Mouse (Mus musculus): ENCODE measurements around the gene Zfp853.

Zfp853 gene

GRCm38 (mm10) chr5:143292879-143293278 lies 544 bp downstream of the Zfp853 start:
- DNase-seq (ENCODE audit: low read depth) = no peak

GRCm38 (mm10) chr5:143289299-143289698 lies 4.1 kb downstream of the Zfp853 start:
- no peak for DNase-seq (ENCODE audit: low read depth)

GRCm38 (mm10) chr5:143288378-143288911 lies 5.0 kb downstream of the Zfp853 start:
- DNase-seq (ENCODE audit: low read depth) = no peak

- DNase-seq (ENCODE audit: low read depth) = no peak
These were observed 5.6 kb downstream of the Zfp853 start for GRCm38 (mm10) chr5:143287774-143288328.

GRCm38 (mm10) chr5:143284762-143285161 lies 8.7 kb downstream of the Zfp853 start:
- no peak for DNase-seq (ENCODE audit: low read depth)

- DNase-seq (ENCODE audit: low read depth) = no peak
These were observed 14.2 kb downstream of the Zfp853 start for GRCm38 (mm10) chr5:143279247-143279646.

GRCm38 (mm10) chr5:143275761-143276160 lies 17.7 kb downstream of the Zfp853 start:
- DNase-seq (ENCODE audit: low read depth) = no peak

GRCm38 (mm10) chr5:143272540-143273330 lies 20.7 kb downstream of the Zfp853 start:
- no peak for DNase-seq (ENCODE audit: low read depth)

GRCm38 (mm10) chr5:143272108-143272507 lies 21.3 kb downstream of the Zfp853 start:
- no peak for DNase-seq (ENCODE audit: low read depth)

- DNase-seq (ENCODE audit: low read depth) = peak; percentile 94
These were observed 21.8 kb downstream of the Zfp853 start for GRCm38 (mm10) chr5:143271642-143272041.

- DNase-seq (ENCODE audit: low read depth) = peak; percentile 27
These were observed 23.3 kb downstream of the Zfp853 start for GRCm38 (mm10) chr5:143270151-143270519.

- no peak for DNase-seq (ENCODE audit: low read depth)
These were observed 23.9 kb downstream of the Zfp853 start, which contains the start of gene Zfp316 for GRCm38 (mm10) chr5:143269363-143270150. TSS of gene Zfp316 (minus strand) at chr5:143270022.

- no peak for DNase-seq (ENCODE audit: low read depth)
These were observed 24.4 kb downstream of the Zfp853 start for GRCm38 (mm10) chr5:143268985-143269362.

- peak; percentile 8 for DNase-seq (ENCODE audit: low read depth)
These were observed 26.6 kb downstream of the Zfp853 start for GRCm38 (mm10) chr5:143266794-143267193.

GRCm38 (mm10) chr5:143265409-143265808 lies 28.0 kb downstream of the Zfp853 start:
- no peak for DNase-seq (ENCODE audit: low read depth)

GRCm38 (mm10) chr5:143264689-143265088 lies 28.7 kb downstream of the Zfp853 start:
- DNase-seq (ENCODE audit: low read depth) = no peak

GRCm38 (mm10) chr5:143261636-143262035 lies 31.8 kb downstream of the Zfp853 start:
- DNase-seq (ENCODE audit: low read depth) = no peak

GRCm38 (mm10) chr5:143255802-143256201 lies 37.6 kb downstream of the Zfp853 start:
- DNase-seq (ENCODE audit: low read depth) = no peak

- DNase-seq (ENCODE audit: low read depth) = no peak
These were observed 38.3 kb downstream of the Zfp853 start for GRCm38 (mm10) chr5:143255131-143255519.

- no peak for DNase-seq (ENCODE audit: low read depth)
These were observed 38.8 kb downstream of the Zfp853 start for GRCm38 (mm10) chr5:143254487-143255130.

- no peak for DNase-seq (ENCODE audit: low read depth)
These were observed 39.4 kb downstream of the Zfp853 start for GRCm38 (mm10) chr5:143253881-143254486.

Data from fibroblast of lung, adult 2 months (primary cell).